Mouse (Mus musculus) intestine, embryonic 14.5 days (tissue): ENCODE results near the gene Vmn1r79. TPM values are rescaled to one million over a fixed set of nuclear protein-coding genes. Genes with fewer than 3 reads are reported as not detected.
"Not testable (repeated sequence)": the region's sequence is repeated elsewhere in the genome, so short reads cannot be mapped to it uniquely, and the experiment has no call there.

ENCODE experiments used
- ATAC-seq: fragments of 200-750 bp; cut with Nextera tagmentation; replicated peaks from 2 replicates; pipeline ENCODE4 v1.8.0; 2017; ENCODE audit warnings: low read depth, moderate number of reproducible peaks, moderate TSS enrichment, moderate library complexity; ENCODE audit not compliant: low FRiP score, low TSS enrichment
- DNase-seq: peaks from one replicate; pipeline ENCODE4 v3.0.0-alpha.2; 2018; ENCODE audit warnings: low spot score
- H3K27ac ChIP-seq: fragments of 300-500 bp; sonication (generic); 2 replicates; pipeline ENCODE4 v1.5.1; 2014; ENCODE audit warnings: low read depth, mild to moderate bottlenecking, control low read depth
- H3K27me3 ChIP-seq: fragments of 300-500 bp; sonication (generic); replicated peaks from 2 replicates; pipeline ENCODE4 v1.6.1; 2014; ENCODE audit warnings: low read length, control low read depth; ENCODE audit not compliant: control insufficient read depth, insufficient read depth
- H3K36me3 ChIP-seq: fragments of 300-500 bp; sonication (generic); 2 replicates; pipeline ENCODE4 v1.6.1; 2014; ENCODE audit warnings: low read length, control low read depth; ENCODE audit not compliant: control insufficient read depth, insufficient read depth
- H3K4me1 ChIP-seq: fragments of 300-500 bp; sonication (generic); replicated peaks from 2 replicates; pipeline ENCODE4 v1.6.1; 2014; ENCODE audit warnings: low read length, control low read depth, mixed read lengths; ENCODE audit not compliant: control insufficient read depth, insufficient read depth
- H3K4me2 ChIP-seq: fragments of 300-500 bp; sonication (generic); 2 replicates; pipeline ENCODE4 v1.6.1; 2014; ENCODE audit warnings: low read length
- H3K4me3 ChIP-seq: fragments of 300-500 bp; sonication (generic); 2 replicates; pipeline ENCODE4 v1.5.1; 2014; ENCODE audit warnings: low read depth, low read length, control low read depth, mixed read lengths
- H3K9ac ChIP-seq: fragments of 300-500 bp; sonication (generic); 2 replicates; pipeline ENCODE4 v1.6.1; 2014; ENCODE audit warnings: mild to moderate bottlenecking, low read length
- H3K9me3 ChIP-seq: fragments of 300-500 bp; sonication (generic); 2 replicates; pipeline ENCODE4 v1.6.1; 2016; ENCODE audit warnings: low read length, control low read depth; ENCODE audit not compliant: control insufficient read depth
- WGBS: fragments of 180-500 bp; shearing (Covaris S2); extraction: QIAGEN DNeasy Blood & Tissue Kit; methylation state at CpG from one replicate; pipeline ENCODE4 v1.1.7; 2014; 5-methylcytosine and 5-hydroxymethylcytosine counted together
- polyA plus RNA-seq: library from polyadenylated mRNA; unstranded; fragments of >200 nt; fragmentation: Nextera tagmentation; extraction: Ambion mirVana; gene quantifications from 2 replicates; pipeline ENCODE4 v1.2.1, GENCODE M21; 2014

The Vmn1r79 gene
- polyA plus RNA-seq, result not detected in 2 replicates

DNA sequence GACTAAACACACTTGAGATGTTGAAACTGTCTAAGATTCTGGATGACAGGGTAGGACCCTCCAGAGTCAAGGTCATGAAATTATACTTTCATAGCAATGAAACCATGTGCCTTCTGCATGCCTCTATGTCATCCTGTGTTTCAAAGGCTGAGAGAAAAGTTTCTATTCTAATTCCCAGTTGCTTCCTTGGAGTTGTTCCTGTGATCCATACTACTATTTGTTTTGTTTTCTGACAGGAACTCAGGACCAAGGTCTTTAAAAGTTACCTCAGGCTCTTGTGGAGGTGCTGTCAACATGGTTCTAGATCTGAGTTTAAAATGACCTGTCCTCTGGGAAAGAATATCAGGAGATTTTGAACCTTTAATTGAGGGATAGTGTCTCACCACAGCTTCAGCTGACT, at the start of gene Vmn1r79:
Gene Vmn1r79 (plus strand): TSS at position 301 of the 400 bp plus-strand sequence.
- H3K4me1 ChIP-seq, H3K9ac ChIP-seq, H3K9me3 ChIP-seq, H3K4me2 ChIP-seq, DNase-seq, ATAC-seq, H3K36me3 ChIP-seq, H3K27me3 ChIP-seq, H3K27ac ChIP-seq, H3K4me3 ChIP-seq: not testable (repeated sequence)

DNA sequence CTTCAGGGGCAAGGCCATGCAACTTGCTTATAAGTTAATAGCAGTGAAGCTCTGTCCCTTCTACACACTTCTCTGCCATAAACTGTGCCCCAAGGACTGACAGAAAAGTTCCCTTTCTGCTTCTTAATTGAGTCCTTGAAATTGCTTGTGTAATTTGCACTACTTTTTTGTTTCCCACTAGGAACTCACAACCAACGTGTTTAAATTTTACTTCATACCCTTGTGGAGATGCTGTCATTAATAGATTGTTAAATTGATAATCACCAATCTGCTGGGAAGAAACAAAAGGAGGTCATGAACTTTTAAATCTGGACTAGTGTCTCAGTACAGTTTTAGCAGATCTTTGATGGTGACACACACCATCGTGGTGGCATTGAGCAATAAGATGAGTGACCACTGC, 21.1 kb upstream of the Vmn1r79 start, which contains the start of gene Vmn1r78:
Gene Vmn1r78 (plus strand): TSS at position 301 of the 400 bp plus-strand sequence.
- H3K36me3 ChIP-seq, result no peaks in the 10 kb centered on the region
- no peak within 1 kb of the TSS for H3K27ac ChIP-seq
- ATAC-seq, result no peak
- no peak within 1 kb of the TSS for H3K4me2 ChIP-seq
- H3K9ac ChIP-seq, result no peak within 1 kb of the TSS
- WGBS, result 59% methylated on average over 2 of the region's 2 CpGs
- no peaks in the 10 kb centered on the region for H3K9me3 ChIP-seq
- H3K4me3 ChIP-seq, result no peak within 1 kb of the TSS
- no peak for DNase-seq
- no peaks in the 10 kb centered on the region for H3K4me1 ChIP-seq
- no peaks in the 10 kb centered on the region for H3K27me3 ChIP-seq

GRCm38 (mm10) chr7:12156463-12156862, 14.6 kb upstream of the Vmn1r79 start:
- H3K27me3 ChIP-seq, H3K4me1 ChIP-seq, DNase-seq, H3K9me3 ChIP-seq, H3K36me3 ChIP-seq, H3K9ac ChIP-seq, H3K4me2 ChIP-seq, H3K4me3 ChIP-seq, H3K27ac ChIP-seq, ATAC-seq: not testable (repeated sequence)
- 60% methylated on average over 1 of the region's 1 CpGs for WGBS

GRCm38 (mm10) chr7:12172926-12173325, 1.8 kb downstream of the Vmn1r79 start:
- not testable (repeated sequence) for H3K9ac ChIP-seq, ATAC-seq, H3K4me2 ChIP-seq, H3K4me1 ChIP-seq, H3K27ac ChIP-seq, DNase-seq, H3K9me3 ChIP-seq, H3K36me3 ChIP-seq, H3K4me3 ChIP-seq, H3K27me3 ChIP-seq
- 65% methylated on average over 2 of the region's 2 CpGs for WGBS

DNA sequence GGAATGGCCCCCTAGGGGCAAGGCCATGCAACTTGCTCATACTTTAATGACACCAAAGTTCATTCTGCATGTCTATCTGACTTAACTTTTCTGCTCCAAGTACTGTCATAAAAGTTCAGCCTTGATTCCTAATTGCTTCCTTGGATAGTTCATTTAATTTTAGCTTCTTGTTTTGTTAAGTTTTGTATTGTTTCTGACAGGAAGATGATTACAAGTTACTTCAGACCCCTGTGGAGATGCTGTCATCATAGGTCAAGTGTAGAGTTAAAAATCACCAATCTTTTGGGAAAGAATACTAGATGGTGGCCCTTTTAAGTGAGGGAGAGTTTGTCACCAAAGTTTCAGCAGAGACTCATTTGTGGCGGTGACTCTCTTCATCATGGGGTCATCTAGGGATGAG, 17.9 kb downstream of the Vmn1r79 start, which contains the start of gene Vmn1r80:
Gene Vmn1r80 (plus strand): TSS at position 301 of the 400 bp plus-strand sequence.
- no peaks in the 10 kb centered on the region for H3K4me1 ChIP-seq
- H3K27ac ChIP-seq, result no peak within 1 kb of the TSS
- DNase-seq (no peak), ATAC-seq (no peak)
- no peaks in the 10 kb centered on the region for H3K27me3 ChIP-seq
- H3K9ac ChIP-seq, result no peak within 1 kb of the TSS
- no peak within 1 kb of the TSS for H3K4me3 ChIP-seq
- H3K4me2 ChIP-seq, result no peak within 1 kb of the TSS
- H3K9me3 ChIP-seq, result no peaks in the 10 kb centered on the region
- 82% methylated on average over 1 of the region's 1 CpGs for WGBS
- no peaks in the 10 kb centered on the region for H3K36me3 ChIP-seq

DNA sequence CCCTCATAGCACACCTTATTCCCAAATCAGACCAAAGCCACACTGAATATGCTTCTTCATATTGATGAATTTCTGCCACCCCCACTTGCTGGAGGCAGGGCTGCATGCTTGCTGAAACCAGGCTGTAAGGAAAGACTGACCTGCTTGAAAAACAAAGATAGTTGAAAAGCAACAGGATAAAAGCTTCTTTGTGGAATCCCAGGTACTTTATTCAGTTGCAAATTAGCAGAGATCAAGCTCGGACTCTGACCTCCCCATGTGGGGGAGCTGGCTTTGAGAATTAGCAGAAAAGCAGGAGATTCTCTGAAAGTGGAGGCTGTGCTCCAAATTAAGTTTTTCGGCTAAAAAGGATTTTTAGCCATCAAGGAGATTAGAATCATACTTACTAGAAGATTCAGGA, 33.1 kb downstream of the Vmn1r79 start:
- Histone ChIP-seq H3K4me3 (no peak overlapping the region), H3K9me3 (peaks cover 3% of the 10 kb centered on the region; the same call in 1 of the 2 replicates), H3K27ac (no peak overlapping the region), H3K4me1 (no peaks in the 10 kb centered on the region), H3K27me3 (no peaks in the 10 kb centered on the region), H3K9ac (no peak overlapping the region), H3K36me3 (no peaks in the 10 kb centered on the region), H3K4me2 (no peak overlapping the region)
- ATAC-seq, result no peak
- no peak for DNase-seq
- WGBS, result 68% methylated on average over 2 of the region's 2 CpGs

Other genes starting within 250 kb of the Vmn1r79 start
- not detected in 2 replicates for gene Vmn1r76, start 233.1 kb upstream of the Vmn1r79 start, polyA plus RNA-seq
- not detected in 2 replicates for gene Vmn1r77, start 134.5 kb upstream of the Vmn1r79 start, polyA plus RNA-seq
- not detected in 2 replicates for gene Vmn1r78, start 21.0 kb upstream of the Vmn1r79 start, polyA plus RNA-seq
- not detected in 2 replicates for gene Vmn1r80, start 18.0 kb downstream of the Vmn1r79 start, polyA plus RNA-seq
- not detected in 2 replicates for gene Vmn1r81, start 97.0 kb downstream of the Vmn1r79 start, polyA plus RNA-seq
- gene Vmn1r82, start 129.2 kb downstream of the Vmn1r79 start, polyA plus RNA-seq, result not detected in 2 replicates
- gene Vmn1r83, start 158.2 kb downstream of the Vmn1r79 start, polyA plus RNA-seq, result not detected in 2 replicates
- gene Vmn1r84, start 198.0 kb downstream of the Vmn1r79 start, polyA plus RNA-seq, result not detected in 2 replicates